Mouse (Mus musculus): Measurements from ENCODE around the gene Ddah2.

DNA sequence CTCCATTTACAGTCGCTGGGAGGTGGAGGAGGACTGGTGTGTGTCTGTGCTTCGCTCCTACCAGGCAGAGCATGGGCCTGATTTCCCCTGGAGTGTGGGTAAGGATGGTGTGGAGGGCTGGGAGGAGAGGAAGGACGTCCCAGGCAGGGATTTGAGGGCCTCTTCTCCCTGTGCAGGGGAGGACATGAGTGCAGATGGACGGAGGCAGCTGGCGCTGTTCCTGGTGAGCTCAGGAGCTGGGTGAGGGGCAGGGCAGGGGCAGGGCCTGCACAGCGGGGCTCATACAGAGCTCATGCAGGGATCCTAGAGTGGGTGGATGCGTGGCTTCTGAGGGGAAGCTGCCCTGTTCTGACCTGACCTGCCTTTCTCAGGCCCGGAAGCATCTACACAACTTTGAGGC is 43.5 kb downstream of the Ddah2 start:
- TF ChIP-seq CTCF (IDR thresholded peaks at IDR 0.05; ENCODE audit: borderline replicate concordance, control insufficient read depth, extremely low read depth, insufficient read depth, low read length, poor library complexity) (no peak), POLR2A (IDR thresholded peaks at IDR 0.05; ENCODE audit: control insufficient read depth, extremely low read depth, insufficient read depth, low read length, poor library complexity) (no peak)
